ENCODE assay signal across 9 mouse cellular contexts in genomic region chr11:113684707-113685426, GRCm38 (mm10). TPM values are rescaled to one million over a fixed set of nuclear protein-coding genes. Genes with fewer than 3 reads are reported as not detected.
A peak's percentile ranks its signal among the peaks of the same experiment; 100 is the strongest.
DNase-seq lines count a peak whose midpoint lies in the region; ATAC-seq and TF ChIP-seq lines count a peak whose summit lies in the region.
"Had no signal": no experiment of that assay in that cellular context is flagged by ENCODE, and none has a peak within 500 bp of the region (broad histone marks: within the 10 kb centered on the region; RNA-seq: fewer than 3 reads in every experiment).

No protein-coding gene starts in this region.

- no peak for TF ChIP-seq CTCF in G1E (IDR thresholded peaks at IDR 0.05; ENCODE audit: low read depth, low read length)
- no peak for TF ChIP-seq CTCF in liver, postnatal 0 days (IDR thresholded peaks at IDR 0.05; ENCODE audit: low read depth)

- peaks cover 43% of the 10 kb centered on the region for H3K4me1 ChIP-seq in heart, embryonic 13.5 days
- H3K4me1 ChIP-seq in G1E (ENCODE audit: insufficient read depth, low read depth, low read length): peaks cover 57% of the 10 kb centered on the region
- peaks cover 34% of the 10 kb centered on the region for H3K4me1 ChIP-seq in heart, embryonic 16.5 days (ENCODE audit: control insufficient read depth, insufficient read depth, low read length)
- H3K4me1 ChIP-seq in liver, postnatal 0 days (ENCODE audit: insufficient read depth): peaks cover 29% of the 10 kb centered on the region

- WGBS in heart, embryonic 13.5 days: 36% methylated on average over 25 of the region's 25 CpGs
- 38% methylated on average over 25 of the region's 25 CpGs for WGBS in heart, embryonic 16.5 days
- WGBS in liver, postnatal 0 days (ENCODE audit: insufficient replicate concordance): 42% methylated on average over 24 of the region's 25 CpGs

- no peak for TF ChIP-seq EP300 in liver, postnatal 0 days (IDR thresholded peaks at IDR 0.05; ENCODE audit: low read depth)

- DNase-seq in heart, adult 8-10 months (ENCODE audit: low spot score): no peak
- DNase-seq in G1E (ENCODE audit: low spot score): no peak
- no peak for DNase-seq in liver, postnatal 0 days
- no peak for DNase-seq in gastrocnemius, postnatal 25 days
- DNase-seq in ovary, adult 18-20 months (ENCODE audit: low spot score): no peak
- DNase-seq in urinary bladder, adult 18-20 months (ENCODE audit: low spot score in 2 of 2): no peak

- peak overlapping the region; percentile 98 for H3K9ac ChIP-seq in heart, embryonic 13.5 days
- H3K9ac ChIP-seq in heart, embryonic 16.5 days (ENCODE audit: low read length): peak overlapping the region; percentile 85
- peak overlapping the region; percentile 97 for H3K9ac ChIP-seq in liver, postnatal 0 days (replicated peaks)

- peak overlapping the region; percentile 99 for H3K27ac ChIP-seq in heart, embryonic 13.5 days (replicated peaks)
- H3K27ac ChIP-seq in heart, embryonic 16.5 days (ENCODE audit: low read length): peak overlapping the region; percentile 75
- peak overlapping the region; percentile 98 for H3K27ac ChIP-seq in liver, postnatal 0 days (ENCODE audit: low read depth)

- H3K36me3 ChIP-seq in heart, embryonic 13.5 days: peaks cover 25% of the 10 kb centered on the region
- peaks cover 35% of the 10 kb centered on the region for H3K36me3 ChIP-seq in G1E (replicated peaks)
- H3K36me3 ChIP-seq in heart, embryonic 16.5 days (ENCODE audit: control insufficient read depth, insufficient read depth): peaks cover 19% of the 10 kb centered on the region
- H3K36me3 ChIP-seq in liver, postnatal 0 days (replicated peaks; ENCODE audit: insufficient read depth, low read length): peaks cover 16% of the 10 kb centered on the region; the same call in 1 of the 2 replicates

- H3K4me3 ChIP-seq in heart, embryonic 13.5 days: peak overlapping the region; percentile 95
- H3K4me3 ChIP-seq in G1E (ENCODE audit: low read depth, low read length): peak overlapping the region; percentile 99
- peak overlapping the region; percentile 74 for H3K4me3 ChIP-seq in heart, embryonic 16.5 days (ENCODE audit: low read length)
- H3K4me3 ChIP-seq in liver, postnatal 0 days (ENCODE audit: low read depth, low read length): peak overlapping the region; percentile 97

- H3K27me3 ChIP-seq in heart, embryonic 13.5 days (replicated peaks): no peaks in the 10 kb centered on the region
- no peaks in the 10 kb centered on the region for H3K27me3 ChIP-seq in G1E (ENCODE audit: insufficient read depth, low read length)
- no peaks in the 10 kb centered on the region for H3K27me3 ChIP-seq in heart, embryonic 16.5 days (ENCODE audit: control insufficient read depth, insufficient read depth, low read length)
- H3K27me3 ChIP-seq in liver, postnatal 0 days (ENCODE audit: insufficient read depth, low read length): no peaks in the 10 kb centered on the region

- peak overlapping the region; percentile 82 for H3K4me2 ChIP-seq in heart, embryonic 13.5 days
- H3K4me2 ChIP-seq in heart, embryonic 16.5 days (ENCODE audit: low read depth, low read length): peak overlapping the region; percentile 75
- H3K4me2 ChIP-seq in liver, postnatal 0 days (ENCODE audit: low read depth, low read length): peak overlapping the region; percentile 95

- H3K9me3 ChIP-seq in heart, embryonic 13.5 days: no peaks in the 10 kb centered on the region
- H3K9me3 ChIP-seq in G1E (replicated peaks): no peaks in the 10 kb centered on the region
- no peaks in the 10 kb centered on the region for H3K9me3 ChIP-seq in heart, embryonic 16.5 days (replicated peaks; ENCODE audit: control insufficient read depth, low read length)
- H3K9me3 ChIP-seq in liver, postnatal 0 days (ENCODE audit: low read length): no peaks in the 10 kb centered on the region

- ATAC-seq in heart, embryonic 13.5 days (ENCODE audit: extremely low read depth, insufficient number of reproducible peaks, low FRiP score, low TSS enrichment): no peak
- ATAC-seq in G1E (ENCODE audit: extremely low read depth, insufficient number of reproducible peaks, low FRiP score, poor library complexity, severe bottlenecking): no peak
- no peak for ATAC-seq in heart, embryonic 16.5 days (replicated peaks; ENCODE audit: extremely low read depth, insufficient read depth, low FRiP score)
- ATAC-seq in liver, postnatal 0 days: no peak

RNA-seq across cellular contexts. Expression of gene D11Wsu47e, which starts 0.7 kb away (rescaled TPM):
- 15.1 and 16.0 TPM in 2 replicates for polyA plus RNA-seq in heart, embryonic 13.5 days (2015; fragmentation: Nextera tagmentation; extraction: Ambion mirVana)
- 1 to 10 TPM; 5.9 to 8.4 (median 6.8) TPM for total RNA-seq in heart, adult 8-10 months (2022)
- total RNA-seq in G1E (2014; fragmentation: Nextera tagmentation) (14.9 and 20.2 TPM in 2 replicates), G1E (2017) (14.0 and 16.1 TPM in 2 replicates)
- polyA plus RNA-seq in G1E (2012): 6.5 and 7.0 TPM in 2 replicates
- polyA plus RNA-seq in heart, embryonic 16.5 days (2015; fragmentation: Nextera tagmentation; extraction: Ambion mirVana): 14.8 and 16.8 TPM in 2 replicates
- polyA plus RNA-seq in liver, postnatal 0 days (2015; fragmentation: Nextera tagmentation; extraction: Ambion mirVana): 4.3 and 4.6 TPM in 2 replicates
- 1 to 10 TPM; 4.6 TPM for total RNA-seq in gastrocnemius, postnatal 25 days (2021)

RNA-seq across cellular contexts. Expression of gene Fam104a, which starts 0.9 kb away (rescaled TPM):
- 43.9 and 46.5 TPM in 2 replicates for polyA plus RNA-seq in heart, embryonic 13.5 days (2015; fragmentation: Nextera tagmentation; extraction: Ambion mirVana)
- total RNA-seq in heart, adult 8-10 months (2022): 10 to 100 TPM; 15.0 to 16.7 (median 15.8) TPM
- total RNA-seq in G1E (2014; fragmentation: Nextera tagmentation): 43.8 and 44.1 TPM in 2 replicates
- 35.8 and 35.9 TPM in 2 replicates for total RNA-seq in G1E (2017)
- 111 and 150 TPM in 2 replicates for polyA plus RNA-seq in G1E (2012)
- 39.6 and 41.1 TPM in 2 replicates for polyA plus RNA-seq in heart, embryonic 16.5 days (2015; fragmentation: Nextera tagmentation; extraction: Ambion mirVana)
- polyA plus RNA-seq in liver, postnatal 0 days (2015; fragmentation: Nextera tagmentation; extraction: Ambion mirVana): 24.1 and 26.5 TPM in 2 replicates
- 10 to 100 TPM; 24.7 to 25.4 TPM for total RNA-seq in gastrocnemius, postnatal 25 days (2021)

RNA-seq across cellular contexts. Expression of gene Cpsf4l, which starts 24.9 kb away (rescaled TPM):
- 0.24 TPM in 1 of 2 replicates, not detected in the other for polyA plus RNA-seq in heart, embryonic 13.5 days (2015; fragmentation: Nextera tagmentation; extraction: Ambion mirVana)
- not detected for total RNA-seq in heart, adult 8-10 months (2022)
- not detected in 2 replicates for total RNA-seq in G1E (2014; fragmentation: Nextera tagmentation)
- total RNA-seq in G1E (2017): not detected in 2 replicates
- polyA plus RNA-seq in G1E (2012): not detected in 2 replicates
- 4.6 and 13.3 TPM in 2 replicates for polyA plus RNA-seq in heart, embryonic 16.5 days (2015; fragmentation: Nextera tagmentation; extraction: Ambion mirVana)
- polyA plus RNA-seq in liver, postnatal 0 days (2015; fragmentation: Nextera tagmentation; extraction: Ambion mirVana): 0.38 and 0.46 TPM in 2 replicates
- total RNA-seq in gastrocnemius, postnatal 25 days (2021): not detected
- total RNA-seq: gastrocnemius, postnatal 10 days had no signal

RNA-seq across cellular contexts. Expression of gene Slc39a11, which starts 35.0 kb away (rescaled TPM):
- 15.2 and 16.8 TPM in 2 replicates for polyA plus RNA-seq in heart, embryonic 13.5 days (2015; fragmentation: Nextera tagmentation; extraction: Ambion mirVana)
- 1 to 10 TPM; 2.8 to 4.4 (median 4.0) TPM for total RNA-seq in heart, adult 8-10 months (2022)
- total RNA-seq in G1E (2014; fragmentation: Nextera tagmentation) (4.7 and 5.3 TPM in 2 replicates), G1E (2017) (4.9 and 5.0 TPM in 2 replicates)
- polyA plus RNA-seq in G1E (2012): 9.9 and 11.9 TPM in 2 replicates
- 11.9 and 16.2 TPM in 2 replicates for polyA plus RNA-seq in heart, embryonic 16.5 days (2015; fragmentation: Nextera tagmentation; extraction: Ambion mirVana)
- polyA plus RNA-seq in liver, postnatal 0 days (2015; fragmentation: Nextera tagmentation; extraction: Ambion mirVana): 10.2 and 10.9 TPM in 2 replicates
- 1 to 10 TPM; 1.8 to 3.1 TPM for total RNA-seq in gastrocnemius, postnatal 25 days (2021)

RNA-seq across cellular contexts. Expression of gene Cog1, which starts 35.9 kb away (rescaled TPM):
- polyA plus RNA-seq in heart, embryonic 13.5 days (2015; fragmentation: Nextera tagmentation; extraction: Ambion mirVana): 15.5 and 16.6 TPM in 2 replicates
- total RNA-seq in heart, adult 8-10 months (2022): 10 to 100 TPM; 21.0 to 26.0 (median 22.8) TPM
- total RNA-seq in G1E (2014; fragmentation: Nextera tagmentation): 22.4 and 33.4 TPM in 2 replicates
- 23.9 and 30.9 TPM in 2 replicates for total RNA-seq in G1E (2017)
- polyA plus RNA-seq in G1E (2012): 29.1 and 33.3 TPM in 2 replicates
- 15.5 and 18.6 TPM in 2 replicates for polyA plus RNA-seq in heart, embryonic 16.5 days (2015; fragmentation: Nextera tagmentation; extraction: Ambion mirVana)
- 6.5 and 7.1 TPM in 2 replicates for polyA plus RNA-seq in liver, postnatal 0 days (2015; fragmentation: Nextera tagmentation; extraction: Ambion mirVana)
- total RNA-seq in gastrocnemius, postnatal 25 days (2021): 10 to 100 TPM; 18.6 to 20.2 TPM
